Comparison of ENCODE assay signal across 11 mouse cellular contexts in genomic region chr2:168423551-168423950, GRCm38 (mm10).
DNase-seq lines count a peak whose midpoint lies in the region; ATAC-seq and TF ChIP-seq lines count a peak whose summit lies in the region.
"Had no signal": no experiment of that assay in that cellular context is flagged by ENCODE, and none has a peak within 500 bp of the region (broad histone marks: within the 10 kb centered on the region; RNA-seq: fewer than 3 reads in every experiment).

No protein-coding gene starts in this region.

- 61% methylated on average over 6 of the region's 6 CpGs for WGBS in lung, embryonic 14.5 days
- WGBS in thymus, adult 2 months, result 84% methylated on average over 6 of the region's 6 CpGs

- no peaks in the 10 kb centered on the region for H3K27me3 ChIP-seq in lung, embryonic 14.5 days (ENCODE audit: insufficient read depth, low read length)
- no peaks in the 10 kb centered on the region for H3K27me3 ChIP-seq in thymus, adult 2 months (ENCODE audit: control insufficient read depth, insufficient read depth, low read length)
- H3K27me3 ChIP-seq: limb, embryonic 13.5 days; neural tube, embryonic 13.5 days had no signal

- DNase-seq in heart, postnatal 4 days, result peak; percentile 22
- DNase-seq in heart, adult 8-10 months (ENCODE audit: low spot score), result no peak
- peak; percentile 69 for DNase-seq in lung, embryonic 14.5 days
- no peak for DNase-seq in lung, postnatal 4 days
- peak; percentile 73 for DNase-seq in embryo, embryonic 11 days
- DNase-seq in retina, postnatal 1 day, result peak; percentile 61
- no peak for DNase-seq in thymus, adult 2 months

- H3K9ac ChIP-seq in lung, embryonic 14.5 days, result no peak overlapping the region
- H3K9ac ChIP-seq: limb, embryonic 13.5 days; neural tube, embryonic 13.5 days had no signal

- no peak overlapping the region for H3K27ac ChIP-seq in lung, embryonic 14.5 days (ENCODE audit: low read depth)
- H3K27ac ChIP-seq in thymus, adult 2 months (ENCODE audit: control insufficient read depth, insufficient read depth, low read length), result no peak overlapping the region
- H3K27ac ChIP-seq: limb, embryonic 13.5 days had no signal

- TF ChIP-seq POLR2A in thymus, adult 2 months (IDR thresholded peaks at IDR 0.05; ENCODE audit: control insufficient read depth, extremely low read depth, insufficient read depth, low read length, poor library complexity), result no peak

- H3K4me2 ChIP-seq in lung, embryonic 14.5 days, result no peak overlapping the region
- H3K4me2 ChIP-seq: limb, embryonic 13.5 days; neural tube, embryonic 13.5 days had no signal

- H3K36me3 ChIP-seq in lung, embryonic 14.5 days (ENCODE audit: insufficient read depth), result no peaks in the 10 kb centered on the region
- no peaks in the 10 kb centered on the region for H3K36me3 ChIP-seq in thymus, adult 2 months (ENCODE audit: control insufficient read depth, insufficient read depth, low read length)
- H3K36me3 ChIP-seq: G1E; limb, embryonic 13.5 days; neural tube, embryonic 13.5 days had no signal

- no peaks in the 10 kb centered on the region for H3K4me1 ChIP-seq in lung, embryonic 14.5 days (ENCODE audit: insufficient read depth)
- no peaks in the 10 kb centered on the region for H3K4me1 ChIP-seq in thymus, adult 2 months (replicated peaks; ENCODE audit: control insufficient read depth, insufficient read depth, low read length)

- no peak overlapping the region for H3K4me3 ChIP-seq in lung, embryonic 14.5 days (ENCODE audit: low read depth, low read length)
- H3K4me3 ChIP-seq in thymus, adult 2 months (ENCODE audit: control insufficient read depth, insufficient read depth, low read length), result no peak overlapping the region
- H3K4me3 ChIP-seq: limb, embryonic 13.5 days; neural tube, embryonic 13.5 days had no signal

- H3K9me3 ChIP-seq in lung, embryonic 14.5 days (ENCODE audit: low read depth, low read length), result no peaks in the 10 kb centered on the region
- H3K9me3 ChIP-seq: limb, embryonic 13.5 days; neural tube, embryonic 13.5 days had no signal

- peak; percentile 40 for TF ChIP-seq CTCF in lung, embryonic 14.5 days (IDR thresholded peaks at IDR 0.05; ENCODE audit: low read depth)
- no peak for TF ChIP-seq CTCF in thymus, adult 2 months (IDR thresholded peaks at IDR 0.05; ENCODE audit: borderline replicate concordance, control insufficient read depth, extremely low read depth, insufficient read depth, low read length, poor library complexity)

- no peak for ATAC-seq in lung, embryonic 14.5 days (ENCODE audit: insufficient read depth)
- ATAC-seq in CD4-positive, CD25-positive, alpha-beta regulatory T cell, adult 4 months, result no peak

Comparison
In these comparisons a context has a peak if more than half of its experiments do, and no peak if none do; other contexts are left out.
1. DNase-seq: peak in heart, postnatal 4 days (single experiment), lung, embryonic 14.5 days (single experiment), embryo, embryonic 11 days (single experiment) and retina, postnatal 1 day (single experiment); none in heart, adult 8-10 months (single experiment), lung, postnatal 4 days (0 of 2) and thymus, adult 2 months (single experiment).